Mouse (Mus musculus) macrophage (primary cell): ENCODE results near the gene Spp2. TPM values are rescaled to one million over a fixed set of nuclear protein-coding genes. Genes with fewer than 3 reads are reported as not detected.
"Not testable (repeated sequence)": the region's sequence is repeated elsewhere in the genome, so short reads cannot be mapped to it uniquely, and the experiment has no call there.

Source experiments
- H3K27ac ChIP-seq: fragments of 350-480 bp; formaldehyde crosslinking; 2 replicates; pipeline ENCODE4 v1.9.0; 2021
- H3K36me3 ChIP-seq: fragments of 350-480 bp; formaldehyde crosslinking; 2 replicates; pipeline ENCODE4 v1.9.0; 2021; ENCODE audit errors: inconsistent target
- H3K4me3 ChIP-seq: fragments of 350-480 bp; formaldehyde crosslinking; 2 replicates; pipeline ENCODE4 v1.9.0; 2021; ENCODE audit errors: inconsistent target
- H3K79me2 ChIP-seq: fragments of 350-480 bp; formaldehyde crosslinking; 2 replicates; pipeline ENCODE4 v1.9.0; 2021; ENCODE audit errors: inconsistent target
- WGBS: methylation state at CpG from one replicate; pipeline ENCODE4 v1.1.7; 2026; ENCODE audit warnings: inconsistent platforms; ENCODE audit not compliant: missing documents; 5-methylcytosine and 5-hydroxymethylcytosine counted together
- polyA plus RNA-seq: library from polyadenylated mRNA; stranded (reverse); fragments of 250-400 nt; gene quantifications from 3 replicates; pipeline ENCODE4 v1.2.4, GENCODE M21; 2018; ENCODE audit warnings: inconsistent platforms

Spp2 gene
- polyA plus RNA-seq, 1 experiment from 2014 or later: not detected

DNA sequence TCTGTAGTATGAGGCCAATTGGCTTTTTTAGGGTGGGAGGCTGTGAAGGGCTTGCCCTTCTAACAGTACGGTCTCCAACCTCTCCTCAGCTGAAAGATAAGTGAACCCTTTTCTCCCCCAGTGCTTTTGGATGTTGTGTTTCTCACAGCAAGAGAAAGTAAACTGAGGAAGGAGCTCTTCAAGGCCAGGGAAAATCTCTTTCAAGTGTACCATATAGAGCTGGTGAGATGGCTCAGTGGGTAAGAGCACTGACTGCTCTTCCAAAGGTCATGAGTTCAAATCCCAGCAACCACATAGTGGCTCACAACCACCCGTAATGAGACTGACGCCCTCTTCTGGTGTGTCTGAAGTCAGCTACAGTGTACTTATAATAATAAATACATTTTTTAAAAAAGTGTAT lies 41.3 kb downstream of the Spp2 start:
- not testable (repeated sequence) for H3K4me3 ChIP-seq, H3K36me3 ChIP-seq, H3K79me2 ChIP-seq, H3K27ac ChIP-seq
- WGBS: 94% methylated on average over 3 of the region's 3 CpGs

- H3K36me3 ChIP-seq: no peaks in the 10 kb centered on the region
- no peak overlapping the region for H3K4me3 ChIP-seq
- H3K79me2 ChIP-seq: no peaks in the 10 kb centered on the region
- H3K27ac ChIP-seq: no peak overlapping the region
- 69% methylated on average over 2 of the region's 2 CpGs for WGBS
Observed at GRCm38 (mm10) chr1:88449741-88450140, 43.0 kb downstream of the Spp2 start.

GRCm38 (mm10) chr1:88450668-88451067 lies 43.9 kb downstream of the Spp2 start:
- Histone ChIP-seq H3K36me3 (no peaks in the 10 kb centered on the region), H3K4me3 (no peak overlapping the region), H3K79me2 (no peaks in the 10 kb centered on the region), H3K27ac (no peak overlapping the region)
- 58% methylated on average over 4 of the region's 4 CpGs for WGBS

GRCm38 (mm10) chr1:88452198-88452597 lies 45.4 kb downstream of the Spp2 start:
- Histone ChIP-seq H3K4me3 (no peak overlapping the region), H3K79me2 (no peaks in the 10 kb centered on the region), H3K36me3 (no peaks in the 10 kb centered on the region), H3K27ac (no peak overlapping the region)
- 85% methylated on average over 6 of the region's 6 CpGs for WGBS

GRCm38 (mm10) chr1:88454703-88455102 lies 47.9 kb downstream of the Spp2 start:
- Histone ChIP-seq H3K4me3 (no peak overlapping the region), H3K36me3 (no peaks in the 10 kb centered on the region), H3K79me2 (no peaks in the 10 kb centered on the region), H3K27ac (no peak overlapping the region)
- WGBS: 85% methylated on average over 3 of the region's 3 CpGs

GRCm38 (mm10) chr1:88455761-88456160 lies 49.0 kb downstream of the Spp2 start:
- no peaks in the 10 kb centered on the region for H3K79me2 ChIP-seq
- no peak overlapping the region for H3K4me3 ChIP-seq
- 81% methylated on average over 3 of the region's 3 CpGs for WGBS
- H3K27ac ChIP-seq: no peak overlapping the region
- no peaks in the 10 kb centered on the region for H3K36me3 ChIP-seq

GRCm38 (mm10) chr1:88456451-88457072 lies 49.8 kb downstream of the Spp2 start:
- no peak overlapping the region for H3K27ac ChIP-seq
- WGBS: 69% methylated on average over 14 of the region's 14 CpGs
- H3K36me3 ChIP-seq: no peaks in the 10 kb centered on the region

GRCm38 (mm10) chr1:88459196-88459595 lies 52.4 kb downstream of the Spp2 start:
- 89% methylated on average over 4 of the region's 4 CpGs for WGBS
- Histone ChIP-seq H3K36me3 (no peaks in the 10 kb centered on the region), H3K4me3 (no peak overlapping the region), H3K27ac (no peak overlapping the region), H3K79me2 (no peaks in the 10 kb centered on the region)

More at GRCm38 (mm10) chr1:88456451-88457072, 49.8 kb downstream of the Spp2 start:
- Histone ChIP-seq H3K79me2 (no peaks in the 10 kb centered on the region), H3K4me3 (no peak overlapping the region)

DNA sequence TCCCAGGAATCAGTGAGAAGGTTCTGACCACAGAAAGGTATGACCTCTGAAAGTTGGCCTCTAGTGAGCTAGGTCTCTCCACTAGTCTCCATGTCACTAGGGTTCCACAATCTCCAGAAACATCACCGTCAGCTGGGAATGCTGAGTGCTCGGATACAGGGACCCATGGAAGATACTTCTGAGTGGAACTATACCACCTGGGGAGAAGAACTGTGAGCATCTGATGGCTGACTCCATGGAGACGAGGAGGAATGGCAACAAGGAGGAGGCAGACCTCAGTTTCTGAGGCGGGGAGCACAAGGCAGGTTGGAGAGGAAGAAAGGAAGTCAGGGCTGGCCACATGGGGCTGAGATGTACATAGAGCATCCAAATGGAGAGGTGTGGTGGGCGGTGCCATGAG lies 52.9 kb downstream of the Spp2 start:
- Histone ChIP-seq H3K36me3 (no peaks in the 10 kb centered on the region), H3K27ac (no peak overlapping the region)
- WGBS: 90% methylated on average over 5 of the region's 5 CpGs

GRCm38 (mm10) chr1:88461096-88461495 lies 54.3 kb downstream of the Spp2 start:
- 56% methylated on average over 1 of the region's 1 CpGs for WGBS
- H3K36me3 ChIP-seq: no peaks in the 10 kb centered on the region
- no peaks in the 10 kb centered on the region for H3K79me2 ChIP-seq
- no peak overlapping the region for H3K4me3 ChIP-seq
- no peak overlapping the region for H3K27ac ChIP-seq

More for the DNA sequence above, 52.9 kb downstream of the Spp2 start:
- H3K4me3 ChIP-seq: no peak overlapping the region
- H3K79me2 ChIP-seq: no peaks in the 10 kb centered on the region

- Histone ChIP-seq H3K79me2 (no peaks in the 10 kb centered on the region), H3K4me3 (no peak overlapping the region), H3K27ac (no peak overlapping the region), H3K36me3 (no peaks in the 10 kb centered on the region)
- 12% methylated on average over 6 of the region's 6 CpGs for WGBS
Observed at GRCm38 (mm10) chr1:88462484-88462883, 55.7 kb downstream of the Spp2 start.

- no peak overlapping the region for H3K27ac ChIP-seq
- no peaks in the 10 kb centered on the region for H3K79me2 ChIP-seq
- H3K36me3 ChIP-seq: no peaks in the 10 kb centered on the region
- 92% methylated on average over 3 of the region's 3 CpGs for WGBS
- no peak overlapping the region for H3K4me3 ChIP-seq
Observed at GRCm38 (mm10) chr1:88463241-88463640, 56.5 kb downstream of the Spp2 start.

GRCm38 (mm10) chr1:88464109-88464905 lies 57.5 kb downstream of the Spp2 start:
- Histone ChIP-seq H3K27ac (no peak overlapping the region), H3K36me3 (no peaks in the 10 kb centered on the region), H3K79me2 (no peaks in the 10 kb centered on the region), H3K4me3 (no peak overlapping the region)
- 98% methylated on average over 6 of the region's 6 CpGs for WGBS

- Histone ChIP-seq H3K79me2 (no peaks in the 10 kb centered on the region), H3K36me3 (no peaks in the 10 kb centered on the region), H3K27ac (no peak overlapping the region), H3K4me3 (no peak overlapping the region)
- WGBS: 65% methylated on average over 4 of the region's 4 CpGs
Observed at GRCm38 (mm10) chr1:88465722-88466121, 59.0 kb downstream of the Spp2 start.

DNA sequence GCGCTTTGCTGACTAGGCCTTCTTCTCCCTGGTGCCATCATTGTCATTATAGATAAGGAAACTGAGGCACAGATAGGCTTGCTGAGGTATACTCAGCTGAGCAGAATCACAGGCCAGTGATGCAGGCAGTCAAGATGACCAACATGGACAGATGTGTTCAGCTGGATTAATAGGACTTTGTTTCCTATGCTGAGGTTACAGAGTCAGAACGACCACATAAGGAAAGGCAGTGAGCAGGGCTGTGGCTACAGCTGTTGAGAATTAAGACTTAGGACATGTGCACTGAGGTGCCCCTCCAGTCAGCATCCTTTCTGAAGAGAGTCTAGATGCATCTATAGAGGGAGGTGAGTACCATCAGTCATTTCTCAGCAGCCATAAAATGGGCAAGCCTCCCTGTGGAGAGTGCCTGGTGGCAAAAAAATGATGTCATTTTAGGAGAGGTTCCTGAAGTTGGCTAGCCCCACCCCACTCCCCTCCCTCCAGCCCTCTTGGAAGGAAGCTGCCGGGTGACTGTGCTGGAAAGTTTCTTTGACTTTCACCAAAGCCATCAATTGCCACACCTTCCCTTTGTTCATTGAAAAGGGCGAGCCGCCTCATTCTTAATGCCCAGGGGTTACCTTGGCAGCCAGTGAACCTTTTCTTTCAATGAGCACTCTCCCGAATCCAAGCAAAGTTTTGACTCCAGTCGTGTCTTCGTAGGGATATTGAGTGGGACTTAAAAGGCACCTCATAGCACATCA lies 59.7 kb downstream of the Spp2 start:
- no peak overlapping the region for H3K4me3 ChIP-seq
- 91% methylated on average over 8 of the region's 8 CpGs for WGBS
- H3K36me3 ChIP-seq: no peaks in the 10 kb centered on the region

More for the DNA sequence above, 59.7 kb downstream of the Spp2 start:
- Histone ChIP-seq H3K79me2 (no peaks in the 10 kb centered on the region), H3K27ac (no peak overlapping the region)
